Mouse (Mus musculus) heart, embryonic 14.5 days (tissue): Measurements from ENCODE around the gene Ahdc1. TPM values are rescaled to one million over a fixed set of nuclear protein-coding genes. Genes with fewer than 3 reads are reported as not detected.

ENCODE experiments used
- ATAC-seq: fragments of 200-750 bp; cut with Nextera tagmentation; 2 replicates; pipeline ENCODE4 v1.8.0; 2017; ENCODE audit warnings: low read depth, moderate TSS enrichment; ENCODE audit not compliant: insufficient number of reproducible peaks, insufficient read depth, low FRiP score
- H3K27ac ChIP-seq, 2 experiments: fragments of 200-500 bp in 1 of 2; fragments of 300-500 bp in 1 of 2; sonication (generic) in 1 of 2; replicated peaks in 1 of 2; 2 replicates each; pipeline ENCODE4 v1.5.1; 2012 to 2014; ENCODE audit warnings: low read depth in 2 of 2, low read length in 2 of 2, control low read depth in 1 of 2, mild to moderate bottlenecking in 1 of 2, mixed read lengths in 1 of 2; ENCODE audit not compliant: control insufficient read depth in 1 of 2, insufficient read depth in 1 of 2
- H3K27me3 ChIP-seq: fragments of 300-500 bp; sonication (generic); 2 replicates; pipeline ENCODE4 v1.6.1; 2014; ENCODE audit warnings: mild to moderate bottlenecking, low read length, control low read depth; ENCODE audit not compliant: control insufficient read depth, insufficient read depth
- H3K36me3 ChIP-seq: fragments of 300-500 bp; sonication (generic); 2 replicates; pipeline ENCODE4 v1.6.1; 2014; ENCODE audit warnings: mild to moderate bottlenecking, control low read depth, low read length, mixed read lengths; ENCODE audit not compliant: control insufficient read depth, insufficient read depth
- H3K4me1 ChIP-seq, 2 experiments: fragments of 200-500 bp in 1 of 2; fragments of 300-500 bp in 1 of 2; sonication (generic) in 1 of 2; 2 replicates each; pipeline ENCODE4 v1.6.1; 2012 to 2014; ENCODE audit warnings: low read length in 2 of 2, control low read depth in 1 of 2, mixed read lengths in 1 of 2; ENCODE audit not compliant: control insufficient read depth in 2 of 2, insufficient read depth in 2 of 2
- H3K4me2 ChIP-seq: fragments of 300-500 bp; sonication (generic); 2 replicates; pipeline ENCODE4 v1.6.1; 2014; ENCODE audit warnings: mild to moderate bottlenecking, low read length
- H3K4me3 ChIP-seq, 2 experiments: fragments of 200-500 bp in 1 of 2; fragments of 300-500 bp in 1 of 2; sonication (generic) in 1 of 2; 2 replicates each; pipeline ENCODE4 v1.5.1; 2012 to 2014; ENCODE audit warnings: low read length in 2 of 2, mild to moderate bottlenecking in 2 of 2, control low read depth in 1 of 2, low read depth in 1 of 2, moderate library complexity in 1 of 2; ENCODE audit not compliant: control insufficient read depth in 1 of 2, insufficient read depth in 1 of 2
- H3K9ac ChIP-seq: fragments of 300-500 bp; sonication (generic); 2 replicates; pipeline ENCODE4 v1.6.1; 2014; ENCODE audit warnings: mild to moderate bottlenecking, low read length
- H3K9me3 ChIP-seq: fragments of 300-500 bp; sonication (generic); 2 replicates; pipeline ENCODE4 v1.6.1; 2016; ENCODE audit warnings: low read length, control low read depth; ENCODE audit not compliant: control insufficient read depth
- WGBS: fragments of 180-500 bp; shearing (Covaris S2); extraction: QIAGEN DNeasy Blood & Tissue Kit; methylation state at CpG from one replicate; pipeline ENCODE4 v1.1.7; 2014; 5-methylcytosine and 5-hydroxymethylcytosine counted together
- polyA plus RNA-seq: library from polyadenylated mRNA; unstranded; fragments of >200 nt; fragmentation: Nextera tagmentation; extraction: Ambion mirVana; gene quantifications from 2 replicates; pipeline ENCODE4 v1.2.1, GENCODE M21; 2014

Ahdc1 gene
- polyA plus RNA-seq, 1 experiment from 2014 or later = 9.0 TPM

DNA sequence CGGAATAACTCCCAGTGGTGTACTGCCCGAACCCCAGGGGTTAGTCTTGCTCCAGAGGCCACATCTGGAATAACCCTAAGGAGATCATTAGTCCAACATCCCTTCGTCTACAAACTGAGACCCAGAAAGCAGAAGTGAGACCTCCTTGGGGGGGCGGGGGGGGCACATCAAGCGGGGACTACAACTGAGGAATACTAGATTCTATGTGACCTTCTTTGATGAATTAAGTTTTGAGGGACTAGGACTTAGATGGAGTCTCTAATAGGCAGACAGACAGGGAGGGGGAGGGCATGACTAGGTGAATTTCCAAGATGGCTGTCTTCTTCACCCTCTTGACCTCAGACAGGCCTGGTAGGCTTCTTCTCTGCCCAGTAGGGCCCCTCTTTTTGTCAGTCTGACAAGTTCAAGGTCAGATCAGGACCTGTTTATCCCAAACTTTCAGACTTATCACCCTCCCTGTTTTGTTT is 98.3 kb downstream of the Ahdc1 start:
- H3K4me2 ChIP-seq = no peak overlapping the region
- WGBS = 88% methylated on average over 5 of the region's 5 CpGs
- no peaks in the 10 kb centered on the region for H3K27me3 ChIP-seq
- H3K4me1 ChIP-seq = peaks cover 18 to 19% of the 10 kb centered on the region in 2 experiments
- no peak overlapping the region for H3K9ac ChIP-seq
- H3K9me3 ChIP-seq = no peaks in the 10 kb centered on the region
- no peak for ATAC-seq
- no peak overlapping the region for H3K4me3 ChIP-seq
- no peaks in the 10 kb centered on the region for H3K36me3 ChIP-seq
- no peak overlapping the region for H3K27ac ChIP-seq

DNA sequence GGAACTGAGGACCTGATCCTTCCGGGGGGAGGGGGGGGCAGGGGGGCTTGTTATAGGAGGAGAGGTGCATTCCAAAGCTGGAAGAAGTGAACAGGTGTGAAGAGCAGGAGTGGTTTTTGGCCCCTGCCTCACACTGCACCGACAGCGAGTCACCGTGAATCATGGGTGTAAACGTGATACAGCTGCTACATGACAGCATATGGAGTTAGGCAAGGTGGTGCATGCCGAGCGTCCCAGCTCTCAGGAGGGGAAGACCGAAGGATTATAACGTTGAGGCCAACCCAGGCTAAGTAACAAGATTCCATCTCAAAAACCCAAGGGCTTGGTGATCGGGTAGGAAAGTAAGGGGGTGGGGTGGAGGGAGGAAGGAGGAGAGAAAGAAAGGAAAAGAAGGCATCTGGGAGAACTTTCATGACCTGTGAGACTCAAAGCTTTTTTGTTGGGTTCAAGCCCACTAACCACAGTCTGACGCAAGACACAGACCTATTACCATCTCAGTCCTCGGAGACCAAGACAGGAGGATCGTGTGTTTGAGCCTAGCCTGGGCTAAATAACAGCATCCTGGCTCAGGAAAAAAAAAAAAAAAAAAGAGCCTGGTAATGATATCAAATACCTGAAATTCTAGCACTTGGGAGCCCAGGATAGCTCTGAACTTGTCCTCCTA is 101.2 kb downstream of the Ahdc1 start:
- Histone ChIP-seq H3K9ac (no peak overlapping the region), H3K27ac (no peak overlapping the region), H3K4me3 (no peak overlapping the region), H3K36me3 (no peaks in the 10 kb centered on the region), H3K4me2 (no peak overlapping the region), H3K9me3 (no peaks in the 10 kb centered on the region), H3K27me3 (no peaks in the 10 kb centered on the region), H3K4me1 (peaks cover 27 to 29% of the 10 kb centered on the region in 2 experiments)
- WGBS = 50% methylated on average over 13 of the region's 13 CpGs
- ATAC-seq = no peak

DNA sequence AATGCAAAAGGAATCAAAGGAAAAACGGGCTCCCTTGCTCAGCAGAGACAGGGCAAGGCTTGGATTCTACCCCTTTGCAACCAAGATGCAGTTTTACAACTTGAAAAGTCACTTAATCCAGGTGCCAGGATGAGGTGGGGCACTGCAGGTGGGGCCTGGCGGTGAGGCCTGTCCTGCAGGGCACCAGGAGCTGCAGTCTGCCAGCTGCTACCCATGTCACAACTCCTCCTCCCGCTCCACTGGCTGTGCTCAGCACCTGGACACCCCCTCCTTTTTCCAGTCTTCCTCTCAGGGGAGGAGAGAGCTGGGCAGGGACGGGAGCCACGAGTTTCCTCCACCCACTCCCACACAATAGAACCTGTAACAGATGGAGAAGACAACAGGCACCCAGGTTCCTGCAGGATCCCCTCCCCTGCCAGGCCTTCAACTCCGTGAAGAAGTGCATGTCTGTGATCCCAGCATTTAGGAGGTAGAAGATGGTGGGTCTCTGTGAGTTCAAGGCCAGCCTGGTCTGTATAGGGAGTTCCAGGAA is 102.4 kb downstream of the Ahdc1 start:
- no peaks in the 10 kb centered on the region for H3K36me3 ChIP-seq
- no peak overlapping the region for H3K4me2 ChIP-seq
- 55% methylated on average over 6 of the region's 6 CpGs for WGBS
- no peak overlapping the region for H3K4me3 ChIP-seq
- no peaks in the 10 kb centered on the region for H3K27me3 ChIP-seq
- H3K9ac ChIP-seq = no peak overlapping the region
- no peak for ATAC-seq
- no peaks in the 10 kb centered on the region for H3K9me3 ChIP-seq
- no peak overlapping the region for H3K27ac ChIP-seq
- peaks cover 24 to 28% of the 10 kb centered on the region in 2 experiments for H3K4me1 ChIP-seq

DNA sequence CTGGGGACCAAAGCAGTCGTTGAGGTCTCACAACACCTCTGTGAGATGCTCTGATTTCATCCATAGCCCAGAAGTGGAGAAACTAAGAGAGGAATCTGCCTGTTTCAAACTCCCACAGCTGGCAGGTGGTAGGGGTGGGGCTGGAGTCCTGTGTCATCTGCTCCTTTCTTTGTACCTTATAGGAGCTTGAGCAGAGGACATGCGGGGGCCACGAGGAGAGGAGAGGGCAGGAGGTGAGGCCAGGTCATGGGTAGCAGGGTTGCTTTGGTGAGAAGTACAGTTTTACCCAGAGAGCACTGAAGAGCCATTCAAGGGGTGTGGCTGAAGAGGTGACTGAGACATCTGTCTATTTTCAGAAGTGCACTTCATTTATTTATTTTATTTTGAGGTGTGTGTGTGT is 103.7 kb downstream of the Ahdc1 start:
- Histone ChIP-seq H3K4me1 (peaks cover 21 to 22% of the 10 kb centered on the region in 2 experiments), H3K4me2 (no peak overlapping the region), H3K9me3 (no peaks in the 10 kb centered on the region), H3K4me3 (no peak overlapping the region), H3K27ac (no peak overlapping the region), H3K36me3 (no peaks in the 10 kb centered on the region), H3K9ac (no peak overlapping the region), H3K27me3 (no peaks in the 10 kb centered on the region)
- ATAC-seq = no peak
- 86% methylated on average over 3 of the region's 3 CpGs for WGBS

DNA sequence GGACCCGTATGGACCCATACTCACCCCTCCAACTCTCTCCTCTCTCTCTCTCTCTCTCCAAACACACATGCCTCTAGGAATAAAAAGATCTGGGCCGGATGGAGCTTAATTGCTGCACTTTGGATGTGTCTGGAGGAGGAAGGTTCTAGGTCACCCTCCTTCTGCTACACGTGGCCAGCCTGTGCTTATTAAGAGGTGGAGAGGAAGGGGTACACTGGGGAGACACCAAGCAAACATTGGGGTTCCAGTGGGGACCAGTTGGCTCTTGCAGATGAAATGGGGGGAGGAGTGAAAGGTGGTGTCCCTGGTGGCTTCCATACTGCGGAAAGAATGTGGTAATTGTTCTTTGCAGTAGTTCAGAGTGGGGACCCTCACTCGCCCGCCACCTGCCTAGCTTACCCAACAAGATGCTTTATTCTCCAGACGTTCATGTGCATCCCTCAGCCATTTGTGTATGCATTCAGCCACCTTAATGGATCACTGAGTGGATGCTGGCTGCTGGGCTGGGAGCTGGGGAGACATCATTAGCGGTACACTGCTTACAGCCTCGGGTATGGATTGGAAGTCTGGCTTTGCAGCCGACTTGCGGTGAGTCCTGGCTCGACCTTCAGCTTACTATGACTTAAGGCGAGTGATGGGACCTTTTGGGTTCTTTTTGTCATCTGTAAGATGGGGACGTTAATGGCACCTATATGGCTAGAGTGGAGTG is 104.8 kb downstream of the Ahdc1 start:
- no peak for ATAC-seq
- Histone ChIP-seq H3K9ac (0 out of 2 replicates have a peak overlapping the region, but pooled peaks have one; percentile 11), H3K9me3 (no peaks in the 10 kb centered on the region), H3K4me2 (no peak overlapping the region), H3K27ac (0 out of 4 replicates have a peak overlapping the region, but pooled peaks of 1 of the 2 experiments have one; percentile 24), H3K27me3 (no peaks in the 10 kb centered on the region), H3K4me1 (peaks cover 25 to 27% of the 10 kb centered on the region in 2 experiments), H3K4me3 (no peak overlapping the region), H3K36me3 (no peaks in the 10 kb centered on the region)
- WGBS = 82% methylated on average over 14 of the region's 14 CpGs

DNA sequence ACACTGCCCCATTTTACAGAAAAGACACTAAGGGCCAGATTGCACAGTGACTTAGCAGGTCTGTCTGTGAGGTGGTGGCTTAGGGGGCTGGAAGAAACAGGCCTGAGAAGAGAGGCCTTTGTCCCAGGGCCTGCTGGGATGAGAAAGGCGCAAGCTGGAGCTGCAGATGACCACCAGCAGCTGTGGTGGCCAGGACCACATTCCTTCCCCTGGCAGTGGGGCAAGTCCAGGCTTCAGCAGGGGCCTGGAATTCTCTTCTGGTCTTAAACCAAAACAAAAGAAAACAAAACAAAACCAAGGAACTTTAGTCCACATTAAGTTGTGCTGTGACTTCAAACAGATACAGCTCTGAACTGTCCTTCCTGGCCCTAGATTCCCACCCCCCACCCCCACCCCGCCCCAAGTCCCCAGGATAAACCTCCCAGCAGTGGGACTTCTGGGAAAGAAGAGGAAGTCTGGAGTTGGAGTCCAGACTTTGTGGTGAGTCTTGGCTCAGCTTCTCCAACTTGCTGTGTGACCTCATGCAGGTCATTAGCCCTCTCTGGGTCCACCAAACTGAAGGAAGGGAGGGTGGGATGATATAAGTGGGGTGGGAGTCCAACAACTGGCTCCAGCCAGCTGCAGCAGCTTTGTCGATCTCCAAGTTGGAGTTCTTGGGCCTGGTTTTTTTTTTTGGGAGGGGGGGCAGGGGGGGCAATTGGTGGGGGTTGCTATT is 105.9 kb downstream of the Ahdc1 start:
- Histone ChIP-seq H3K36me3 (no peaks in the 10 kb centered on the region), H3K4me2 (peak overlapping the region; percentile 46), H3K9ac (peak overlapping the region; percentile 60; the same call in 1 of the 2 replicates), H3K9me3 (no peaks in the 10 kb centered on the region), H3K4me3 (no peak overlapping the region), H3K27me3 (no peaks in the 10 kb centered on the region), H3K4me1 (peaks cover 30 to 35% of the 10 kb centered on the region in 2 experiments), H3K27ac (peak overlapping the region; percentile 92 to 96)
- ATAC-seq = no peak
- 55% methylated on average over 3 of the region's 3 CpGs for WGBS
